Mouse (Mus musculus): Measurements from ENCODE around the gene Krt76. TPM values are rescaled to one million over a fixed set of nuclear protein-coding genes. Genes with fewer than 3 reads are reported as not detected.

Krt76 gene
- total and polyA plus RNA-seq, 3 experiments, result not detected

DNA sequence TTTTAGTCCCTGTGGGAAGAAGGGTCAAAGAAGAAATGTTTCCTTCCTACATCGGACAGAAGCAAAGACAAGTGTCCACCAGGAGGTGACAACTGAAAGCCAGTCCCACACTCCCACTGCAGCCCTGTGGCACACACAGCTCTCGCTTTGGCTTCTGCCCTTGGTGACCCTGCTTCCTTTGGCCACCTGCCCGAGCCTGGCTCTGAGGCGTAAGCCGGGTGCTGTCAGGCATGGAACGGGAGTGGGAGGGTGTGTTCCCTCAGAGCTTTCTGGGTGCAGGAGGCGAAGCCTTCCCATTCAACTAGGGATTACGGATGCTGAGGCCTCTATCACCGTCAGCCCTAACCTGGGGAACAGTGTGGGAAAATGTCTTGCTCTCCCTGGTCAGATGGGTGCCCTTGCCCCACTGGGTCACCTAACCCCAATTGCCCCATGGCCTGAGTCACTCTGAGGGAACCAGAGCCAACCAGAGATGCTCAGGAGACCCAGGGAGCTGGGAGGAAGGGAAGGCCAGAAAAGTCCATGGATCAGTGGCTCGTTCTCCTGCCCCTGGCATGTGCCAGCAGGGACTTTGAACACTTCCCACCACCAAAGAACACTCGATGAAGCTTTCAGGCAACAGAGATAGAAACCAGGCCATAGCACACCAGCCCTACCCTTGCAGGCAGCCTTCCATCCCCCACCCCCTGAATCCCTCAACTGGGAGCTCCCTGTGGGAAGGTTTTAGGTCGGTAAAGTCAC is 34.8 kb upstream of the Krt76 start:
- no peaks in the 10 kb centered on the region for H3K79me2 ChIP-seq (replicated peaks; ENCODE audit: control insufficient read depth, extremely low read depth, insufficient read depth, poor library complexity, severe bottlenecking)
- H3K27me3 ChIP-seq (replicated peaks), result peaks cover 98% of the 10 kb centered on the region
- in situ Hi-C loops (cut with MboI; ENCODE audit: low pct_ligation_motif_present, low pct_unique_long_range_greater_than_20kb, low sequenced_read_pairs), result no loop called here

DNA sequence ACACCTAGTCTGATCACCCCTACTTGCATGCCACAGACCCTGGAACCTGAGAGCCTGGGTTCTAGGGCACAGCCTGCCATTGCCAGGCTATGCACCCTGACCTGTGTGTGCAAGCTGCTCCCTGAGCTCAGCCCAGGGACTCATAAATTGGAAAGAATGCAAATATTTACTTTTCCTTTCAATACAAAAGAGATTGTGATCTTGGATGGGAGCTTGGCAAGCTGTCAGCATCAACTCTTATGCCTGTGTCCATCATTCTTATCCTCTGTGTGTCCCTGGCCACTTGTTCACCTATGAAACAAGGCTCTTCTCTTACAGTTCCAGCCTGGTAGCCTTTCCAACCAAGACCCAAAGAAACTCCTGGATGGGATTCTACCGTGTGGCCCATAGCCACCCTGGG is 32.3 kb upstream of the Krt76 start:
- in situ Hi-C loops (cut with MboI; ENCODE audit: low pct_ligation_motif_present, low pct_unique_long_range_greater_than_20kb, low sequenced_read_pairs) (no loop called here), dilution Hi-C loops (cut with MboI; ENCODE audit: extremely low pct_ligation_motif_present, extremely low pct_unique_long_range_greater_than_20kb, low sequenced_read_pairs) (no loop called here)
- Histone ChIP-seq H3K4me2 (ENCODE audit: insufficient read depth, low read depth, poor library complexity, severe bottlenecking) (no peak overlapping the region), H3K9me3 (replicated peaks; ENCODE audit: low read length) (no peaks in the 10 kb centered on the region), H3K27me3 (replicated peaks) (peaks cover 98% of the 10 kb centered on the region), H3K4me1 (ENCODE audit: control insufficient read depth in 1 of 2, insufficient read depth in 2 of 2) (no peaks in the 10 kb centered on the region), H3K4me3 (replicated peaks in 1 of 3; ENCODE audit: low read depth in 2 of 3, low read length in 2 of 3, poor library complexity in 1 of 3) (no peak overlapping the region), H3K36me3 (replicated peaks in 1 of 2; ENCODE audit: control insufficient read depth in 1 of 2, insufficient read depth in 1 of 2, low read length in 1 of 2) (no peaks in the 10 kb centered on the region), H3K9ac (ENCODE audit: insufficient read depth, low read depth) (no peak overlapping the region), H3K79me2 (replicated peaks; ENCODE audit: control insufficient read depth, extremely low read depth, insufficient read depth, poor library complexity, severe bottlenecking) (no peaks in the 10 kb centered on the region), H3K27ac (ENCODE audit: insufficient read depth, low read depth) (no peak overlapping the region)
- no peak for TF ChIP-seq JUND (conservative IDR thresholded peaks at IDR 0.05; ENCODE audit: low read depth, low read length)
- no peak for TF ChIP-seq MAZ (IDR thresholded peaks at IDR 0.05; ENCODE audit: low read depth, low read length)
- TF ChIP-seq ZKSCAN1 (IDR thresholded peaks at IDR 0.05; ENCODE audit: borderline replicate concordance, low read depth, low read length), result no peak
- no peak for DNase-seq (ENCODE audit: extremely low read depth)

More for the DNA sequence above, 34.8 kb upstream of the Krt76 start:
- H3K9me3 ChIP-seq (replicated peaks; ENCODE audit: low read length), result no peaks in the 10 kb centered on the region
- H3K36me3 ChIP-seq (replicated peaks in 1 of 2; ENCODE audit: control insufficient read depth in 1 of 2, insufficient read depth in 1 of 2, low read length in 1 of 2), result no peaks in the 10 kb centered on the region
- TF ChIP-seq RAD21 (IDR thresholded peaks at IDR 0.05; ENCODE audit: low read depth, low read length) (no peak), ZC3H11A (IDR thresholded peaks at IDR 0.05; ENCODE audit: low read depth, low read length) (no peak), MEF2A (IDR thresholded peaks at IDR 0.05; ENCODE audit: borderline replicate concordance, low read depth, low read length) (no peak), CHD1 (IDR thresholded peaks at IDR 0.05; ENCODE audit: low read depth, low read length) (no peak), MYC (IDR thresholded peaks at IDR 0.05; ENCODE audit: low read depth, low read length) (no peak), CHD2 (IDR thresholded peaks at IDR 0.05; ENCODE audit: low read length) (no peak), UBTF (IDR thresholded peaks at IDR 0.05; ENCODE audit: low read depth, low read length) (no peak), JUN (IDR thresholded peaks at IDR 0.05; ENCODE audit: insufficient read depth, low read depth, low read length) (no peak), NRF1 (IDR thresholded peaks at IDR 0.05; ENCODE audit: low read depth, low read length) (no peak), HCFC1 (IDR thresholded peaks at IDR 0.05; ENCODE audit: low read depth, low read length) (no peak), JUND (conservative IDR thresholded peaks at IDR 0.05; ENCODE audit: low read depth, low read length) (no peak), ZNF384 (IDR thresholded peaks at IDR 0.05; ENCODE audit: low read depth, low read length) (no peak), ZKSCAN1 (IDR thresholded peaks at IDR 0.05; ENCODE audit: borderline replicate concordance, low read depth, low read length) (no peak), ETS1 (conservative IDR thresholded peaks at IDR 0.05; ENCODE audit: low read depth, low read length) (no peak), POLR2AphosphoS2 (IDR thresholded peaks at IDR 0.05; ENCODE audit: low read depth, low read length) (no peak), POLR2A (IDR thresholded peaks at IDR 0.05; ENCODE audit: low read depth, low read length) (no peak), TCF12 (IDR thresholded peaks at IDR 0.05; ENCODE audit: low read depth, low read length) (no peak)
- H3K4me2 ChIP-seq (ENCODE audit: insufficient read depth, low read depth, poor library complexity, severe bottlenecking), result no peak overlapping the region
- no peak for DNase-seq (ENCODE audit: extremely low read depth)
- H3K4me3 ChIP-seq (replicated peaks in 1 of 3; ENCODE audit: low read depth in 2 of 3, low read length in 2 of 3, poor library complexity in 1 of 3), result no peak overlapping the region
- H3K4me1 ChIP-seq (ENCODE audit: control insufficient read depth in 1 of 2, insufficient read depth in 2 of 2), result no peaks in the 10 kb centered on the region
- H3K9ac ChIP-seq (ENCODE audit: insufficient read depth, low read depth), result no peak overlapping the region
- dilution Hi-C loops (cut with MboI; ENCODE audit: extremely low pct_ligation_motif_present, extremely low pct_unique_long_range_greater_than_20kb, low sequenced_read_pairs), result no loop called here
- no peak overlapping the region for H3K27ac ChIP-seq (ENCODE audit: insufficient read depth, low read depth)
